Mouse (Mus musculus): Measurements from ENCODE around the gene Ampd1.

Gene Ampd1

GRCm38 (mm10) chr3:103148941-103149340 lies 75.1 kb downstream of the Ampd1 start:
- no peak for DNase-seq (ENCODE audit: low spot score in 2 of 2)
